Mouse (Mus musculus) liver (tissue): Measurements from ENCODE around the gene Prdx6.
"Not testable (repeated sequence)": the region's sequence is repeated elsewhere in the genome, so short reads cannot be mapped to it uniquely, and the experiment has no call there.

ENCODE experiments used
- DNase-seq: peaks from one replicate; pipeline ENCODE4 v3.0.0-alpha.2; 2020; ENCODE audit warnings: mixed read lengths

Prdx6 gene

GRCm38 (mm10) chr1:161250031-161250603, 902 bp downstream of the Prdx6 start:
- peak; percentile 71 for DNase-seq

GRCm38 (mm10) chr1:161249442-161249841, 1.6 kb downstream of the Prdx6 start:
- DNase-seq = peak; percentile 57

- DNase-seq = peak; percentile 34
Measured at GRCm38 (mm10) chr1:161248685-161249084, 2.3 kb downstream of the Prdx6 start.

DNA sequence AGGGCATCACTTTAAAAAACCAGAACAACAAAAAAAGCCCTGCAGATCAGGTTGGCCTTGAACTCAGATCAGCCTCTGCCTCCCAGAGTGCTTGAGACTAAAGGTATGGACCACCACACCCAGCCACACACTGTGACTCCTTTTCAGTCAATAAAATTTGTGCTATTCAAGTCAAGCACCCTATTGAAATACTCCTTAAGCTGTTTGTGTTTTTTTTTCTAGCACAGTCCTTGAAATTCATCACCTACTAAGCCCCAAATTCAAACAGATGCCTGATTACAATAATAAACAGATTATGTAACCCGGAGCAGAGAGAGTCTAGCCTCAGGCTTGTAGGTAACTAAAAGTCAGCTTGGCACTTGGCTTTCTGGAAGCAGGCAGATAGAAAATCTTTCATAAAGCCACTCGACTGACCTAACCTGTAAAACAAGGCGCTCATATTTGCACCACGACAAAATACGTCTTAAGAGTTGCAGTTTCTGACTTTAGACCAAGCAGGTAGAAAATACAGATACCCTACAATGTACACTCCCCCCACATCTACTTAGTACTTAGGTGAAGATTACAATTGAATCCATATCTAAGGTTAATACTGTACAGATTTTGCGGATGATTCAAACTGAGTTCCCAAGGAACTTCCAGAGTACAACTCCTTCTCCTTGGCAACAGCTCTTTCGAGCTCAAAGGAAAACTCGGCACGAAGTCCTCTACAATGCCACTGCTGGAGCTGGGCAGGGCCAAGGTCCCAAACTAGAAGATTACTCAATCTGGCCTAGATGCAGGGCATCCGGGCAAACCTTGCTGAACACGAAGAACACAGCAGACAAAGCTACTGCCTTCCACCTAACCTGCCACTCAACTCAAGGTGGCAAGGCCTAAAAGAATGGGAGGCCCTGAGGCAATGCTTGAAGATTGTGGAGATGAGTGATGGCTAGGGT, 3.1 kb downstream of the Prdx6 start:
- no peak for DNase-seq

DNA sequence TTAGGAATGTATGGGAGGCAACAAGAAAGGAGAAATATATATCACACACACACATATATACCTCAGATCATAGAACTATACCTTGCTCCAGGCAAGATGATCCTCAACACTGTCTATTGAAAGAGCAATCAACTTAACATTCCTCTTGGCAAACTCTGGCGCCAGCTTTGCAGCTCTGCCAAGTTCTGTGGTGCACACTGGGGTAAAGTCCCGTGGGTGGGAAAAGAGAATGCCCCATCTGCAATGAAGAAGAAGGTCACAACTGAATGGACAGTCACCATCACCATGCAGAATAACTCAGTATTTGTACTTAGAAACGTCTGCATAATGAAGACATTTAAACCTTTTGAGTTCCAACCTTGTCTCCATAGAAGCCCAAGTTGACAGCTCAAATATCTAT, 3.8 kb downstream of the Prdx6 start:
- DNase-seq = no peak

- DNase-seq = no peak
Measured at GRCm38 (mm10) chr1:161237750-161238149, 13.3 kb downstream of the Prdx6 start.

DNA sequence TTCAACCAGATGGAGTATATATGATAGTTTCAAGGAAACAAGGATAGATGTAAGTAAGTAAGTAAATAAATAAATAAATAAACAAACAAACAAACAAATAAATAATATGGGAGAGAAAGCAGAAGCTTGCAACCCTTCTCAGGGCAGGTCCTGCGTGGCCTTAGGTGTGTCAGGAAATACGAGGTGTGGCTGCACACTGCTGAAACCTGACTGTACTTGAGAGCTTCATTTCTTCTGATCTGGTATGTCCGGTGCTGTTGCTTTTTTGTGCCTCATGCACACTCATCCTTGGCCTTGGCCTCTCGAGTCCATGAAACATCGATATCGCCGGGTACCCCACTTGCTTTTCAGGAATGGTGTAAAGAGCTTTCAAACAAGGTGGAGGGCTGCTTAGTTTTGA, 13.7 kb downstream of the Prdx6 start:
- no peak for DNase-seq

- no peak for DNase-seq
Measured at GRCm38 (mm10) chr1:161233226-161233839, 17.7 kb downstream of the Prdx6 start.

GRCm38 (mm10) chr1:161232181-161232580, 18.8 kb downstream of the Prdx6 start:
- DNase-seq = no peak

- no peak for DNase-seq
Measured at GRCm38 (mm10) chr1:161224837-161225236, 26.2 kb downstream of the Prdx6 start.

DNA sequence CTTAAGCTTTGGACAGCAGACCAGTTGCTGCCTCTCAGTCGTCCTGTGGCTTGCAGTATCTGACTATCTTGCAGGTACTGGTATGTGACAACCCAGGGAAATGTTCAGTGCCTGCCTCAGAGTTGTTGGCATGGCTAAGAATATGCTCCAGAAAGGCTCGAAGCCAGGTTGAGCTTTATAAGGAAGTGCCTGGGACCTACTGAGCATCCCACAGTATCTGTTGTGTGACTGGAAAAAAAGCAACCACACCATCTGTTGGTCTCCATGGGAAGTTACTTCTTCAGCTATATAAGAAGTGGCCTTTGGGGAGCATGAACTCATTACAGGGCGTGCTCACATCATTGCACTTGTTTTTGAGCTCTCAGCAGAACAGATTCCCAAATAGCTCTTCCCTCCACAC, 31.2 kb downstream of the Prdx6 start:
- no peak for DNase-seq

DNA sequence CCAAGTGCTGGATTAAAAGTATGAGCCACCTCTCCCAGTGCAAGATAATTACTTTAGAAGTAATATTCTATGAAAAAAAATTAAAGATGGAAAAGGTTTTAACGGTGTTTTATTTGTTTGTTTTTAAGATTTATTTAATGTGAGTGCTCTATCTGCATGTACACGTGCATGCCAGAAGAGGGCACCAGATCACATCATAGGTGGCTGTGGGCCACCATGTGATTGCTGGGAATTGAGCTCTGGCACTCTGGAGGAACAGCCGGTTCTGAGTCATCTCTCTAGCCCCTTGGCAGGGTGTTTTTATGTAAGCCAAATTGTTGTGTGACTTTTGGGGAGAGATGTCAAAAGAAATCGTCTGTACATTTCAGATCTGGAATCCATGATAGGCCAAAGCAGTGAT, 36.6 kb downstream of the Prdx6 start:
- peak; percentile 29 for DNase-seq

DNA sequence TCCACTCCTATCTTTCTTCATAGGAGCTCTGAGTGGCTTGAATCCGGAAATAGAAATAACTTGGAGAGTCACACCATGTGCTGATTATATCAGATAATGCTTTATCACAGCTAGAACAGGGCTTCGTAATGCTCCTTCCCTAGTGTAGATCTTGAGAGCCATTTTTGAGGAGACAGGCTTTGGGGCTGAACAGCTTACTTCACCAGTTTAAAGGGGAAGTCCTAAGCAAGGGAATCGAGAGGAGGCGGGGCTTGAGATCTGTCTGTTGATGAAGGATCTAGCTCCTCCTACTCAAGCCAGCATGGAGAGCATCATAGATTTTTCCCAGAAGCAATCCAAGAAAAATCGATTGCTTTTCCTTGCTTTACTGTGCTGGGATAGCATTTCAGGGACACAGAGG, 51.2 kb downstream of the Prdx6 start:
- DNase-seq = no peak

- not testable (repeated sequence) for DNase-seq
Measured at GRCm38 (mm10) chr1:161196364-161196763, 54.7 kb downstream of the Prdx6 start.

DNA sequence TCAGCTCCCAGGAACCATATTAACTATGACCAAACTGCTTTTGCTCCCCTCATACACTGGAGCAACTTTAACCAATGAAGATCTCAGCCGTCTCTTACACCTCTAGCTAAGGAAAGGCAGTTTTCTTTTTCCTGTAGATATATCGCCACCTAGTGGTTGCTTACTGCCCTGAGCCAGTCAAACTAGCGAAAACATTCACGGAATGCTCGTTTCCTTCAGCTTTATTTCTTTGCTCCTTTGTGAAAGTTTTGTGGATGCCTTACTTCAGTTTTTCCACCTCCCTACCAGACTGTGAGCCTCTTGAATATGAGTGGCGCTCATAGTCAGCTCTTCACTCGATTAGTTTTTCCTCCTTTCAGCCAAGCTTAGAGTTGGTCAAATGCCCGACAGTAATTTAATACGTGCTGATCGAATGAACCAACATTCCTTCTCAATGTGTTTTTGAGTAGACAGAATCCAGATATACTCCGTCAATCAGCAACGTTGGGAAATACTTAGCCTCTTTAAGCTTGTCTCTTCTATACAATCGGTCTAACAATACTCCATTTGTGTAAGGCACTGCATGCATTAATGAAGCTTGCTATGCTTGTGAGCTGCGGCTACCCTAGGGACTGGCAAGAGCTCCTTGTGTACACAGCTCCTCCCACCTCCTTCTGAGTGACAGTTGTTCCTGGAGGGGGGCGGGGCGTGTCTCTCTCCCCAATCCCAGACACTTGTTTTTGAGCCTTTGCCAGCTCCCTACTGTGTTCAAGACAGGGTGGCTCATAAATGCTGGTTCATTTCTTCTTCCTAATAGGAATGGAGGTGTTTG, 55.3 kb downstream of the Prdx6 start:
- DNase-seq = peak; percentile 79

DNA sequence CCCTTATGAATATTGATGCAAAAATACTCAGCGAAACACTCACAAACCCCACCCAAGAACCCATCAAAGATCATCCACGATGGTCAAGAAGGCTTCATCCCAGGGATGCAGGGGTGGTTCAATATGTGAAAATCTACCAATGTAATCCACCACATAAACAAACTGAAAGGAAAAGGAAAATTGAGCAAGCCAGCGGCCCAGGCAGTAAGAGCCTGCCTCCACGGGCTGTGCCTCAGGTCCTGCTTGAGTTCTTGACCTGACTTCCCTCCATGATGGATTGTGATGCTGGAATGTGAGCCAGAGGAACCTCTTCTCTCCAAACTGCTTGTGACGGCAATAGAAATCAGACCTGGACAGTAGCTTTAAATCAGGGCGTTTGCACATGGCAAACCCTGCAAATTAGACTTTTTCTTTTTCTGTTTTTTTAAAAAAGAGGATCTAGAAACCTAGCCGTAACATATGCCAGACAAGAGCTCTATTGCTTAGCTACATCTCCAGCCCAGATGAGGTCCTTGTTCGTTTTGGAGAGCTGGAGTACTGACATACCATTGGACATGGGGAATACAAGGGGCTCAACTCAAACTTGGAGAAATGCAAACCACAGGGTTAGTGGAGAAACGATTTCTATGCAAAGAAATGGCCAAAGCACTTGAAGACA, 60.6 kb downstream of the Prdx6 start:
- no peak for DNase-seq
